Mouse (Mus musculus) retina, embryonic 14.5 days (tissue): Measurements from ENCODE around the gene Gck.
A peak's percentile ranks its signal among the peaks of the same experiment; 100 is the strongest.

Experiments
- DNase-seq: peaks from one replicate; pipeline ENCODE4 v3.0.0-alpha.2; 2015; ENCODE audit warnings: low spot score

Gck gene

GRCm38 (mm10) chr11:5949586-5950352 is at the start of gene Gck:
Gck (minus strand) TSS chr11:5950081.
- peak; percentile 78 for DNase-seq

GRCm38 (mm10) chr11:5998472-5998871 is 48.6 kb upstream of the Gck start:
- DNase-seq = no peak

- DNase-seq = peak; percentile 95
These were observed 46.1 kb upstream of the Gck start for GRCm38 (mm10) chr11:5995989-5996388.

GRCm38 (mm10) chr11:5994880-5995279 is 45.0 kb upstream of the Gck start:
- no peak for DNase-seq

GRCm38 (mm10) chr11:5994212-5994611 is 44.3 kb upstream of the Gck start:
- DNase-seq = no peak

- DNase-seq = peak; percentile 84
These were observed 41.0 kb upstream of the Gck start for GRCm38 (mm10) chr11:5990910-5991309.

- DNase-seq = no peak
These were observed 40.2 kb upstream of the Gck start for GRCm38 (mm10) chr11:5989954-5990593.

GRCm38 (mm10) chr11:5988126-5988525 is 38.2 kb upstream of the Gck start:
- no peak for DNase-seq

- no peak for DNase-seq
These were observed 33.7 kb upstream of the Gck start for GRCm38 (mm10) chr11:5983629-5984028.

- no peak for DNase-seq
These were observed 31.4 kb upstream of the Gck start for GRCm38 (mm10) chr11:5981323-5981722.

- no peak for DNase-seq
These were observed 30.7 kb upstream of the Gck start for GRCm38 (mm10) chr11:5980561-5980960.

GRCm38 (mm10) chr11:5980108-5980507 is 30.2 kb upstream of the Gck start:
- DNase-seq = no peak

GRCm38 (mm10) chr11:5979088-5979487 is 29.2 kb upstream of the Gck start:
- DNase-seq = no peak

- no peak for DNase-seq
These were observed 26.2 kb upstream of the Gck start for GRCm38 (mm10) chr11:5976106-5976505.

GRCm38 (mm10) chr11:5975068-5975467 is 25.2 kb upstream of the Gck start:
- DNase-seq = no peak

GRCm38 (mm10) chr11:5974053-5974452 is 24.2 kb upstream of the Gck start:
- no peak for DNase-seq

- no peak for DNase-seq
These were observed 23.3 kb upstream of the Gck start for GRCm38 (mm10) chr11:5973151-5973550.

- no peak for DNase-seq
These were observed 21.3 kb upstream of the Gck start for GRCm38 (mm10) chr11:5971202-5971601.

- DNase-seq = no peak
These were observed 18.3 kb upstream of the Gck start for GRCm38 (mm10) chr11:5968223-5968622.

- DNase-seq = no peak
These were observed 16.9 kb upstream of the Gck start for GRCm38 (mm10) chr11:5966751-5967150.

GRCm38 (mm10) chr11:5965865-5966264 is 16.0 kb upstream of the Gck start:
- no peak for DNase-seq

GRCm38 (mm10) chr11:5960051-5960450 is 10.2 kb upstream of the Gck start:
- no peak for DNase-seq

GRCm38 (mm10) chr11:5955546-5956276 is 5.8 kb upstream of the Gck start, which contains the start of gene Ykt6:
Ykt6 (plus strand) TSS chr11:5955693.
- peak; percentile 96 for DNase-seq
